Mouse (Mus musculus) heart, postnatal 14 days (tissue): Measurements from ENCODE around the gene Ipcef1. TPM values are rescaled to one million over a fixed set of nuclear protein-coding genes. Genes with fewer than 3 reads are reported as not detected.

ENCODE experiments used
- DNase-seq, 2 experiments: peaks; one replicate each; pipeline ENCODE4 v3.0.0; 2021 to 2022
- intact Hi-C: fragments of 180-260 bp; cut with DNase I; formaldehyde crosslinking; loops from one replicate; pipeline ENCODE4 v1.15.1; 2025
- long read RNA-seq, 2 experiments: library from polyadenylated mRNA; stranded (forward); transcript quantifications; one replicate each; pipeline ENCODE4 v2.0.0; 2021
- total RNA-seq, 2 experiments: library from RNA; stranded (reverse); gene quantifications; 2 replicates each; pipeline ENCODE4 v1.2.3; 2021

Ipcef1 gene
- under 1 TPM; 0.49 to 0.50 TPM for total RNA-seq
- long read RNA-seq, experiment 1: 0 reads
- long read RNA-seq, experiment 2: 0 reads

GRCm38 (mm10) chr10:7052315-7053017 is at the start of gene Ipcef1:
TSS of gene Ipcef1 (minus strand) at chr10:7052478.
- DNase-seq: no peak
- intact Hi-C loops: no loop called here

GRCm38 (mm10) chr10:7077971-7078370 is 25.7 kb upstream of the Ipcef1 start:
- DNase-seq: no peak
- intact Hi-C loops: loop anchor here (10.0 kb wide), 1 partner anchor 1043 kb away; no protein-coding TSS in a partner anchor

- DNase-seq: no peak
- intact Hi-C loops: loop anchor here (10.0 kb wide), 1 partner anchor 1043 kb away; no protein-coding TSS in a partner anchor
Observed at GRCm38 (mm10) chr10:7077389-7077808, 25.1 kb upstream of the Ipcef1 start.

- intact Hi-C loops: loop anchor here (10.0 kb wide), 1 partner anchor 1042 kb away; no protein-coding TSS in a partner anchor
- DNase-seq: no peak
Observed at GRCm38 (mm10) chr10:7076662-7077211, 24.5 kb upstream of the Ipcef1 start.

GRCm38 (mm10) chr10:7076201-7076600 is 23.9 kb upstream of the Ipcef1 start:
- DNase-seq: peak; percentile 81 to 83
- intact Hi-C loops: loop anchor here (10.0 kb wide), 1 partner anchor 1041 kb away; no protein-coding TSS in a partner anchor

GRCm38 (mm10) chr10:7075661-7076060 is 23.4 kb upstream of the Ipcef1 start:
- intact Hi-C loops: loop anchor here (2.0 to 10.0 kb wide), 2 partner anchors 191 to 1041 kb away; no protein-coding TSS in a partner anchor
- no peak for DNase-seq

- intact Hi-C loops: loop anchor here (2.0 to 10.0 kb wide), 2 partner anchors 189 to 1039 kb away; no protein-coding TSS in a partner anchor
Observed at GRCm38 (mm10) chr10:7074231-7074630, 22.0 kb upstream of the Ipcef1 start.

GRCm38 (mm10) chr10:7070924-7071323 is 18.6 kb upstream of the Ipcef1 start:
- DNase-seq: no peak
- intact Hi-C loops: loop anchor here (10.0 kb wide), 1 partner anchor 1036 kb away; no protein-coding TSS in a partner anchor

More at GRCm38 (mm10) chr10:7074231-7074630, 22.0 kb upstream of the Ipcef1 start:
- DNase-seq: no peak

- no peak for DNase-seq
- intact Hi-C loops: loop anchor here (10.0 kb wide), 1 partner anchor 1035 kb away; no protein-coding TSS in a partner anchor
Observed at GRCm38 (mm10) chr10:7070100-7070835, 18.0 kb upstream of the Ipcef1 start.

GRCm38 (mm10) chr10:7069090-7069489 is 16.8 kb upstream of the Ipcef1 start:
- intact Hi-C loops: no loop called here
- DNase-seq: no peak

GRCm38 (mm10) chr10:7068608-7069007 is 16.3 kb upstream of the Ipcef1 start:
- intact Hi-C loops: no loop called here
- peak in 1 of 2 experiments; percentile 24 for DNase-seq

- intact Hi-C loops: no loop called here
- no peak for DNase-seq
Observed at GRCm38 (mm10) chr10:7063752-7064457, 11.6 kb upstream of the Ipcef1 start.

GRCm38 (mm10) chr10:7062993-7063392 is 10.7 kb upstream of the Ipcef1 start:
- intact Hi-C loops: no loop called here
- DNase-seq: no peak

- intact Hi-C loops: no loop called here
Observed at GRCm38 (mm10) chr10:7060326-7060725, 8.0 kb upstream of the Ipcef1 start.

GRCm38 (mm10) chr10:7057546-7057945 is 5.3 kb upstream of the Ipcef1 start:
- DNase-seq: no peak
- intact Hi-C loops: no loop called here

More at GRCm38 (mm10) chr10:7060326-7060725, 8.0 kb upstream of the Ipcef1 start:
- DNase-seq: no peak

- no peak for DNase-seq
- intact Hi-C loops: no loop called here
Observed at GRCm38 (mm10) chr10:7054560-7055205, 2.4 kb upstream of the Ipcef1 start.

GRCm38 (mm10) chr10:7049901-7050300 is 2.4 kb downstream of the Ipcef1 start:
- intact Hi-C loops: no loop called here
- no peak for DNase-seq

GRCm38 (mm10) chr10:7047919-7048291 is 4.4 kb downstream of the Ipcef1 start:
- no peak for DNase-seq
- intact Hi-C loops: no loop called here

- intact Hi-C loops: no loop called here
- no peak for DNase-seq
Observed at GRCm38 (mm10) chr10:7047288-7047918, 4.9 kb downstream of the Ipcef1 start.
